Mouse (Mus musculus) heart, embryonic 11.5 days (tissue): Measurements from ENCODE around the gene Heatr4. TPM values are rescaled to one million over a fixed set of nuclear protein-coding genes. Genes with fewer than 3 reads are reported as not detected.
"Not testable (repeated sequence)": the region's sequence is repeated elsewhere in the genome, so short reads cannot be mapped to it uniquely, and the experiment has no call there.

Source experiments
- ATAC-seq: fragments of 200-750 bp; cut with Nextera tagmentation; replicated peaks from 2 replicates; pipeline ENCODE4 v1.8.0; 2017; ENCODE audit warnings: moderate library complexity; ENCODE audit not compliant: insufficient number of reproducible peaks, low FRiP score, low TSS enrichment
- H3K27ac ChIP-seq: fragments of 300-500 bp; sonication (generic); 2 replicates; pipeline ENCODE4 v1.5.1; 2014; ENCODE audit warnings: mild to moderate bottlenecking, low read depth, low read length
- H3K27me3 ChIP-seq: fragments of 300-500 bp; sonication (generic); 2 replicates; pipeline ENCODE4 v1.6.1; 2014; ENCODE audit warnings: mild to moderate bottlenecking, low read length, mixed read lengths; ENCODE audit not compliant: control insufficient read depth, insufficient read depth
- H3K36me3 ChIP-seq: fragments of 300-500 bp; sonication (generic); 2 replicates; pipeline ENCODE4 v1.6.1; 2014; ENCODE audit warnings: mild to moderate bottlenecking, low read length, moderate library complexity, mixed read lengths; ENCODE audit not compliant: control insufficient read depth, insufficient read depth
- H3K4me1 ChIP-seq: fragments of 300-500 bp; sonication (generic); 2 replicates; pipeline ENCODE4 v1.6.1; 2014; ENCODE audit warnings: low read length; ENCODE audit not compliant: control insufficient read depth, insufficient read depth
- H3K4me2 ChIP-seq: fragments of 300-500 bp; sonication (generic); 2 replicates; pipeline ENCODE4 v1.6.1; 2014; ENCODE audit warnings: mild to moderate bottlenecking, moderate library complexity
- H3K4me3 ChIP-seq: fragments of 300-500 bp; sonication (generic); 2 replicates; pipeline ENCODE4 v1.5.1; 2014; ENCODE audit warnings: low read depth, low read length
- H3K9ac ChIP-seq: fragments of 300-500 bp; sonication (generic); 2 replicates; pipeline ENCODE4 v1.6.1; 2014; ENCODE audit warnings: mild to moderate bottlenecking, low read depth, low read length, moderate library complexity
- H3K9me3 ChIP-seq: fragments of 300-500 bp; sonication (generic); replicated peaks from 2 replicates; pipeline ENCODE4 v1.6.1; 2016; ENCODE audit warnings: low read length; ENCODE audit not compliant: control insufficient read depth
- WGBS: fragments of 180-500 bp; shearing (Covaris S2); extraction: QIAGEN DNeasy Blood & Tissue Kit; methylation state at CpG from one replicate; pipeline ENCODE4 v1.1.7; 2014; ENCODE audit not compliant: insufficient replicate concordance; 5-methylcytosine and 5-hydroxymethylcytosine counted together
- polyA plus RNA-seq: library from polyadenylated mRNA; unstranded; fragments of >200 nt; fragmentation: Nextera tagmentation; extraction: Ambion mirVana; gene quantifications from 2 replicates; pipeline ENCODE4 v1.2.1, GENCODE M21; 2014

Gene Heatr4
- polyA plus RNA-seq, 1 experiment from 2014 or later: not detected

DNA sequence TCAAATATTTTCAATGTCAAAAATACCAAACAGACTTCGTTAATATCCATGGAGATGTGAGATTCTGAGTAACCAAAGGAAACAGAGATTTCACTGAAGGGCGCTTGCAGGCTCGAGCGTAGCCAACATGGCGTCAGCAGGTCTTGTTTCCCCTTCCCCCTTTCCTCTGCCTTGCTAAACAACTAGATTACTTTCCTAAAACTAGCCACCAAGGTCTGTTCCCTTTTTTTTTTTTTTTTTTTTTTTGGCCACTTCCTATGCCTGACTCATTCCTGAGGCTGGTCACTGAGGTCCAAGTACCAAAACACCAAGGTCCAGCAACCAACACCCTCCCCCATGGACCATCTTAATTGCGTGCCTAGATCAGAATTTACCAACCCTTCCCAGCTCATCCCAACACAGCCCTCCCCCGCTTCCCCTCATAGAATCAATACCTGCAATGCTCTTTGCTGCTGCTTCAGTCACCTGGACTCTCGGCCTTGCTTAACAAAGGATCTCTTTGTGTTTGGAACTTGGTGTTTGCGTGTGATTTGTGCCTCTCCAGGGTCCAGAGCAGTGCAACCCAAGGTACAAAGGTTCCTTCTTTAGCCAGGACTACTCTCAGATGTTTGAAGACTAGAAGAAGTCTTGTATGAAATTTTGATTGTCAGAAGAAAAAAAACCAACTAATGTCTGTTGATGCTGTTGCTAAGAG lies 38.5 kb upstream of the Heatr4 start:
- Histone ChIP-seq H3K4me1 (no peaks in the 10 kb centered on the region), H3K36me3 (no peaks in the 10 kb centered on the region), H3K27me3 (no peaks in the 10 kb centered on the region), H3K9ac (no peak overlapping the region), H3K4me2 (no peak overlapping the region), H3K27ac (no peak overlapping the region), H3K4me3 (no peak overlapping the region), H3K9me3 (no peaks in the 10 kb centered on the region)
- ATAC-seq: no peak
- 80% methylated on average over 9 of the region's 9 CpGs for WGBS

GRCm38 (mm10) chr12:84022266-84022665 lies 37.6 kb upstream of the Heatr4 start:
- ATAC-seq, H3K27ac ChIP-seq, H3K4me2 ChIP-seq, H3K9ac ChIP-seq, H3K9me3 ChIP-seq, H3K36me3 ChIP-seq, H3K4me1 ChIP-seq, H3K27me3 ChIP-seq, H3K4me3 ChIP-seq: not testable (repeated sequence)
- whole genome bisulfite sequencing: 91% methylated on average over 4 of the region's 4 CpGs

DNA sequence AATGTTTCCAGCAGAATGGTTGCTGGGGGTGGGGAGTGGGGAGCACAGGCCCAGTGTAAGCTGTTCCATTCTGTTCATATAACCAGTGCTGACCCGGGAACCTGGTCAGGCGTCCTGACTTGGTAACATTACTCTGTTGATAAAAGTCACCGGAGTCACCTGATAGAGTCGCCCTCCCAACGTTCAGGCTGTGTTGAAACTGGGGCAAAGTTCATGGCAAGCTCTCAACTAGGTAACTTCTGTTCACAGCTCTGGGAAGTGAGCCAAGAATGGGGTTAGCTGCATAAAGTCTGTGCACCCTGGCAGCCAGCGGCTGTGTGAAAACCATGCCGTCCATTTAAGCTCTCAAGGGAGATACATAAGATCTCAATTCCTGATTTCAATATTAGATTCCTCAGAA lies 35.9 kb upstream of the Heatr4 start:
- H3K9ac ChIP-seq, H3K4me1 ChIP-seq, H3K27me3 ChIP-seq, H3K9me3 ChIP-seq, H3K36me3 ChIP-seq, H3K4me2 ChIP-seq, H3K27ac ChIP-seq, H3K4me3 ChIP-seq: not testable (repeated sequence)
- WGBS: 42% methylated on average over 7 of the region's 7 CpGs
- ATAC-seq: 0 out of 2 replicates have a peak, but pooled peaks have one; percentile 18

- no peak overlapping the region for H3K4me2 ChIP-seq
- H3K27ac ChIP-seq: no peak overlapping the region
- no peak overlapping the region for H3K9ac ChIP-seq
- H3K27me3 ChIP-seq: no peaks in the 10 kb centered on the region
- H3K4me3 ChIP-seq: no peak overlapping the region
- no peaks in the 10 kb centered on the region for H3K36me3 ChIP-seq
- H3K4me1 ChIP-seq: peaks cover 5% of the 10 kb centered on the region; the same call in 1 of the 2 replicates
- no peak for ATAC-seq
- no peaks in the 10 kb centered on the region for H3K9me3 ChIP-seq
- WGBS: 90% methylated on average over 7 of the region's 7 CpGs
Measured at GRCm38 (mm10) chr12:84013701-84014100, 29.0 kb upstream of the Heatr4 start.

DNA sequence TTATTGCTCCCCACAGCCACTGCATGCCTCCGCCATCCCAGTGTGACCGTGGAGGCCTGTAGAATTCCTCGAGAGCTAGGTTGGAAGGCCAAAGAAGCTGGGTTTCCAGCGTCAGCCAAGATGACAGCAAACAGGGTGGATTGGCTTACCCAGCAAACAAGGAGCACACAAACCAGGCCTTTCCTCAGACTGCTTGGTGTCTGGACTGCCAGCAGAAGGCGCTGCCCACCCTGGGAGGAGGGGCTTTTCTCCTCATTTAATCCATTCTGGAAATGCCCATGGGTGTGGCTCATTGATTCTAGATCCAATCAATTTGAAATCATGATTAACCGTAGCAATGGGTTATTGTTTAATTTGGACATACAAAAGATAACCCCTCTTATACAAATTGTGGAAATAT lies 28.5 kb upstream of the Heatr4 start:
- 70% methylated on average over 6 of the region's 6 CpGs for WGBS
- Histone ChIP-seq H3K4me2 (no peak overlapping the region), H3K9me3 (no peaks in the 10 kb centered on the region), H3K36me3 (no peaks in the 10 kb centered on the region), H3K9ac (no peak overlapping the region), H3K4me1 (peaks cover 7% of the 10 kb centered on the region; the same call in 1 of the 2 replicates), H3K4me3 (no peak overlapping the region), H3K27me3 (no peaks in the 10 kb centered on the region), H3K27ac (no peak overlapping the region)
- no peak for ATAC-seq

DNA sequence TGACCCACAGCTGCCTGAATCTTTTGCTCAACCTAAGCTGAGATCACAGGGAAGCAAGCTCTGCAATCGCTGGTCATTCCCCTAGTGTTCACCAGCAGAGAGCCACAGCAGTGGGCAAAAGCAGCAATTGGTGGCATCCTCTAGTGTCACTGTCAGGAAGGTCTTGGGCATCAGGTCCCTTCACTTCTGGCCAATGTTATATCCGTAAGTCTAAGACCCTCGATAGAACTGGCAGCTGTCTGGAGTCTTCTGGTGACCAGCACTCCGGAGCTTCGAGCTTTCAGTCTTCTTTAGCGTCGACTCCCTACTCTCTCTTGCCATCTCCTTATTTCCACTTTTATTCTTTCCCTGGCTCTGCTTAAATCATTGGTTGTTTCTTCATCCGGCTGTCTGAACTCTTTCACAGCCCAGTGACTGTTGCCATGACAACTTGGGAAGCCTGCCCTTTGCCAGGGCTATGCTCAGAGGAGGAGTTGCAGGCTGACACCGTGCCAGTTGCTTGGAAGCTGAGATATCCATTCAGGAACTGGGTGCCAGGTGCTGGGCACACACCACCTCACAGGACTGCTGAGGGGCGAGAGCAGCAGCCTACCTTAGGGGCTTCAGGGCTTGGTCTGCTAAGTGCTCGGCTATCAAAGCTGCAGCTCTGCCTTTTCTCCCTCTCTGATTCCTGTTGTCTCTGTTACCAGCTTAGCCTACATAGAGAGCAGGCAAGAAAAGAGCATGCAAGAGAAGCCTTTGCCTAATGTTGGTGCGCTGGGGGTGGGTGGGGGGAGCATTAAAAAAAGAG lies 26.8 kb upstream of the Heatr4 start:
- peak overlapping the region; percentile 2; the same call in 1 of the 2 replicates for H3K4me2 ChIP-seq
- H3K9ac ChIP-seq: no peak overlapping the region
- no peaks in the 10 kb centered on the region for H3K36me3 ChIP-seq
- H3K4me1 ChIP-seq: peaks cover 7% of the 10 kb centered on the region; the same call in 1 of the 2 replicates
- ATAC-seq: no peak
- no peaks in the 10 kb centered on the region for H3K9me3 ChIP-seq
- 65% methylated on average over 12 of the region's 12 CpGs for WGBS
- no peak overlapping the region for H3K4me3 ChIP-seq
- H3K27me3 ChIP-seq: no peaks in the 10 kb centered on the region
- no peak overlapping the region for H3K27ac ChIP-seq

- Histone ChIP-seq H3K9ac (no peak overlapping the region), H3K4me1 (peaks cover 7% of the 10 kb centered on the region; the same call in 1 of the 2 replicates), H3K4me3 (peak overlapping the region; percentile 46; the same call in 1 of the 2 replicates), H3K36me3 (no peaks in the 10 kb centered on the region), H3K4me2 (peak overlapping the region; percentile 64), H3K9me3 (no peaks in the 10 kb centered on the region), H3K27ac (no peak overlapping the region), H3K27me3 (no peaks in the 10 kb centered on the region)
- WGBS: 76% methylated on average over 3 of the region's 3 CpGs
- ATAC-seq: no peak
Measured at GRCm38 (mm10) chr12:84010201-84010600, 25.5 kb upstream of the Heatr4 start.

GRCm38 (mm10) chr12:84009171-84009965 lies 24.7 kb upstream of the Heatr4 start, which contains the start of gene Acot1:
Gene Acot1 (plus strand): TSS chr12:84009490.
- peak; percentile 65; the same call in 1 of the 2 replicates for ATAC-seq
- Histone ChIP-seq H3K4me3 (peak within 1 kb of the TSS; percentile 46), H3K4me2 (peak within 1 kb of the TSS; percentile 64), H3K9ac (peak within 1 kb of the TSS; percentile 69), H3K27ac (0 out of 2 replicates have a peak within 1 kb of the TSS, but pooled peaks have one; percentile 50)
- H3K27me3 ChIP-seq, H3K36me3 ChIP-seq, H3K9me3 ChIP-seq, H3K4me1 ChIP-seq: not testable (repeated sequence)
- 2% methylated on average over 53 of the region's 70 CpGs for WGBS
